Mouse (Mus musculus) intestine, postnatal 0 days (tissue): ENCODE measurements around the gene Izumo1r. TPM values are rescaled to one million over a fixed set of nuclear protein-coding genes. Genes with fewer than 3 reads are reported as not detected.
A peak's percentile ranks its signal among the peaks of the same experiment; 100 is the strongest.

Experiments used
- ATAC-seq: fragments of 200-750 bp; cut with Nextera tagmentation; 2 replicates; pipeline ENCODE4 v1.8.0; 2017; ENCODE audit warnings: mild to moderate bottlenecking, moderate TSS enrichment, moderate library complexity
- H3K27ac ChIP-seq: fragments of 300-500 bp; sonication (generic); 2 replicates; pipeline ENCODE4 v1.5.1; 2014; ENCODE audit warnings: mild to moderate bottlenecking, low read depth, low read length, moderate library complexity
- H3K27me3 ChIP-seq: fragments of 300-500 bp; sonication (generic); replicated peaks from 2 replicates; pipeline ENCODE4 v1.6.1; 2014; ENCODE audit warnings: low read length, mixed read lengths; ENCODE audit not compliant: control insufficient read depth, insufficient read depth
- H3K36me3 ChIP-seq: fragments of 300-500 bp; sonication (generic); 2 replicates; pipeline ENCODE4 v1.6.1; 2014; ENCODE audit warnings: mild to moderate bottlenecking, moderate library complexity; ENCODE audit not compliant: control insufficient read depth, insufficient read depth
- H3K4me1 ChIP-seq: fragments of 300-500 bp; sonication (generic); replicated peaks from 2 replicates; pipeline ENCODE4 v1.6.1; 2014; ENCODE audit warnings: antibody characterized with exemption, low read length, mixed read lengths; ENCODE audit not compliant: control insufficient read depth, insufficient read depth
- H3K4me2 ChIP-seq: fragments of 300-500 bp; sonication (generic); replicated peaks from 2 replicates; pipeline ENCODE4 v1.6.1; 2014; ENCODE audit warnings: low read depth, mild to moderate bottlenecking, moderate library complexity
- H3K4me3 ChIP-seq: fragments of 300-500 bp; sonication (generic); 2 replicates; pipeline ENCODE4 v1.5.1; 2014; ENCODE audit warnings: low read depth, low read length
- H3K9ac ChIP-seq: fragments of 300-500 bp; sonication (generic); 2 replicates; pipeline ENCODE4 v1.6.1; 2014; ENCODE audit warnings: mild to moderate bottlenecking, low read depth, low read length
- H3K9me3 ChIP-seq: fragments of 300-500 bp; sonication (generic); 2 replicates; pipeline ENCODE4 v1.6.1; 2016; ENCODE audit warnings: mixed run types; ENCODE audit not compliant: control insufficient read depth
- CTCF ChIP-seq: sonication (generic); IDR thresholded peaks from 2 replicates; pipeline ENCODE4 v1.5.1; 2016; ENCODE audit warnings: low read depth, mild to moderate bottlenecking, control low read depth, antibody characterized with exemption, moderate library complexity
- WGBS: fragments of 180-500 bp; shearing (Covaris S2); extraction: QIAGEN DNeasy Blood & Tissue Kit; methylation state at CpG from one replicate; pipeline ENCODE4 v1.1.7; 2014; 5-methylcytosine and 5-hydroxymethylcytosine counted together
- polyA plus RNA-seq: library from polyadenylated mRNA; unstranded; fragments of >200 nt; fragmentation: Nextera tagmentation; extraction: Ambion mirVana; gene quantifications from 2 replicates; pipeline ENCODE4 v1.2.1, GENCODE M21; 2015

The Izumo1r gene
- polyA plus RNA-seq, 1 experiment from 2014 or later: not detected

DNA sequence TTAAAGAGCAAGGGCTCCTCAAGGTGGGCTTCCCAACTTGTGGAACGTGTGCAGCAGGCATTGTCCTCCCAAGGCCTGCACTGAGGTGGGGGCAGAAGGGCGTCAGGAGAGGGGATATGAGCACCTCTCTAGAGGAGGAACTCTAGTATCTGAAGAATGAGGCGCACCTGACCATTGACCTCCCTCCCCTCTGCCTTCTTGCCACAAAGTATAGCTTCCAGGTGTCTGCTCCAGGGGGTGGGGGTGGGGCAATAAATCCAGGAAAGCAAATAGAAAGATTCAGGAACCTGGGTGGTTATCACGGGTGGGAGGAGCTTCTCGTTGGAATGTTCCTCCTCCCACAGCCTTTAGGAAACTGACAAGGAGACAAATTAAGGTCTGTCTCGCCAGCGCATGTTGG, 2.0 kb downstream of the Izumo1r start:
- no peaks in the 10 kb centered on the region for H3K27me3 ChIP-seq
- peak; percentile 56; the same call in 1 of the 2 replicates for ATAC-seq
- no peak overlapping the region for H3K4me3 ChIP-seq
- H3K36me3 ChIP-seq: no peaks in the 10 kb centered on the region
- no peak for TF ChIP-seq CTCF
- H3K9ac ChIP-seq: no peak overlapping the region
- H3K27ac ChIP-seq: no peak overlapping the region
- H3K4me2 ChIP-seq: no peak overlapping the region
- no peaks in the 10 kb centered on the region for H3K9me3 ChIP-seq
- no peaks in the 10 kb centered on the region for H3K4me1 ChIP-seq
- 40% methylated on average over 7 of the region's 7 CpGs for WGBS

GRCm38 (mm10) chr9:14897102-14897501, 6.6 kb downstream of the Izumo1r start:
- no peak for TF ChIP-seq CTCF
- no peak for ATAC-seq

GRCm38 (mm10) chr9:14895237-14895835, 8.4 kb downstream of the Izumo1r start:
- Histone ChIP-seq H3K9me3 (no peaks in the 10 kb centered on the region), H3K27ac (no peak overlapping the region), H3K4me2 (no peak overlapping the region), H3K4me3 (no peak overlapping the region), H3K4me1 (no peaks in the 10 kb centered on the region), H3K9ac (no peak overlapping the region), H3K36me3 (no peaks in the 10 kb centered on the region), H3K27me3 (no peaks in the 10 kb centered on the region)
- TF ChIP-seq CTCF: no peak
- no peak for ATAC-seq
- 67% methylated on average over 7 of the region's 7 CpGs for WGBS

More at GRCm38 (mm10) chr9:14897102-14897501, 6.6 kb downstream of the Izumo1r start:
- Histone ChIP-seq H3K36me3 (no peaks in the 10 kb centered on the region), H3K4me1 (no peaks in the 10 kb centered on the region), H3K9ac (no peak overlapping the region), H3K9me3 (no peaks in the 10 kb centered on the region), H3K4me3 (no peak overlapping the region), H3K4me2 (no peak overlapping the region), H3K27ac (no peak overlapping the region), H3K27me3 (no peaks in the 10 kb centered on the region)
- 77% methylated on average over 3 of the region's 3 CpGs for WGBS

DNA sequence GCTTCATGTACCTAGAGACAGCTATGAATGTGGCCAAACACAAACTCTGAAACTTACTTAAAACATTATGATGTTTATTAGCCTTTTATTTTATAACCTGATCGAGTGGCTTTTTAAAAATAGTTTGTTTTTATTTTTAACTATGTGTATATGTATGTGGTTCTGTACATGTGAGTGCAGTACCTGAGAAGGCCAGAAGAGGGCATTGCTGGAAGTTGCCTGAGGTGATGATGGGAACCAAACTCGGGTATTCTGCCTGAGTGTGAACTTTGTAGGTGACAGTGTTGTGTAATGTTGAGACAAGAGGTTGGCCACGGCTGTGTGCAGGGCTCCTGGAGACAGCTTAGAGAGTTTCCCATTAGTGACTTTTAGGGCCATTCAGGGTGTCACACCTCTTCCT, 9.1 kb downstream of the Izumo1r start:
- H3K4me3 ChIP-seq: no peak overlapping the region
- 82% methylated on average over 3 of the region's 3 CpGs for WGBS
- H3K9ac ChIP-seq: no peak overlapping the region
- no peaks in the 10 kb centered on the region for H3K36me3 ChIP-seq
- no peaks in the 10 kb centered on the region for H3K27me3 ChIP-seq
- no peak overlapping the region for H3K4me2 ChIP-seq
- H3K9me3 ChIP-seq: no peaks in the 10 kb centered on the region
- peak; percentile 36 for TF ChIP-seq CTCF
- no peaks in the 10 kb centered on the region for H3K4me1 ChIP-seq
- H3K27ac ChIP-seq: no peak overlapping the region
- no peak for ATAC-seq

- Histone ChIP-seq H3K9ac (no peak overlapping the region), H3K27ac (no peak overlapping the region), H3K27me3 (no peaks in the 10 kb centered on the region), H3K9me3 (no peaks in the 10 kb centered on the region), H3K4me3 (no peak overlapping the region), H3K4me2 (no peak overlapping the region), H3K36me3 (no peaks in the 10 kb centered on the region), H3K4me1 (no peaks in the 10 kb centered on the region)
- TF ChIP-seq CTCF: no peak
- WGBS: 64% methylated on average over 9 of the region's 9 CpGs
- ATAC-seq: no peak
These were observed 10.4 kb downstream of the Izumo1r start for GRCm38 (mm10) chr9:14893388-14893787.

- TF ChIP-seq CTCF: no peak
- 90% methylated on average over 5 of the region's 5 CpGs for WGBS
These were observed 11.9 kb downstream of the Izumo1r start for GRCm38 (mm10) chr9:14891891-14892290.

DNA sequence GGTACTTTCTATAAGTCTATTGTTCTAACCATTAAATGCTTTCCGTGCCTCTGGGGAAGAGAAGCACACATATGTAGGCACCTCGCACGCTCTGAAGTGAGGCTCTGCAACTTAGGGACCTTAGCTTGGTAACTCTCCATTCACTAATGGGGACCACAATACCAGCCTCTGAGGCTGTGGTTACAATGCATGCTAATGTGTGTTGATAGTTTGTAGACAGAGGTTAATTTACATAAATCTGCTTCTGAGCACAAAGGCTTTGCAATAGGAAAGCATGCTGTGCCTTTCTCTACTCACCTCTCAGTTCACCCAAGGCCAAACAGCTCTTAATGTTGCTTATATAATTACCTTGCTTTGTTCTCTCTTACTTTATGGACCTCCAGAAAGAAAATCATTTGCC, 13.1 kb downstream of the Izumo1r start:
- Histone ChIP-seq H3K4me1 (no peaks in the 10 kb centered on the region), H3K27ac (no peak overlapping the region), H3K4me3 (no peak overlapping the region), H3K9ac (no peak overlapping the region), H3K27me3 (no peaks in the 10 kb centered on the region), H3K4me2 (no peak overlapping the region), H3K9me3 (no peaks in the 10 kb centered on the region), H3K36me3 (no peaks in the 10 kb centered on the region)
- 89% methylated on average over 3 of the region's 3 CpGs for WGBS
- no peak for ATAC-seq
- TF ChIP-seq CTCF: no peak

More at GRCm38 (mm10) chr9:14891891-14892290, 11.9 kb downstream of the Izumo1r start:
- Histone ChIP-seq H3K9ac (no peak overlapping the region), H3K27ac (no peak overlapping the region), H3K4me1 (no peaks in the 10 kb centered on the region), H3K4me3 (no peak overlapping the region), H3K4me2 (no peak overlapping the region), H3K36me3 (no peaks in the 10 kb centered on the region), H3K9me3 (no peaks in the 10 kb centered on the region), H3K27me3 (no peaks in the 10 kb centered on the region)
- no peak for ATAC-seq
